In genomic region chr2:75770633-75771032, GRCm38 (mm10) we compare ENCODE assay signal across 20 mouse cellular contexts.
A peak's percentile ranks its signal among the peaks of the same experiment; 100 is the strongest.
DNase-seq lines count a peak whose midpoint lies in the region; ATAC-seq and TF ChIP-seq lines count a peak whose summit lies in the region.
"Had no signal": no experiment of that assay in that cellular context is flagged by ENCODE, and none has a peak within 500 bp of the region (broad histone marks: within the 10 kb centered on the region; RNA-seq: fewer than 3 reads in every experiment).

No protein-coding gene starts in this region.

- 74% methylated on average over 1 of the region's 1 CpGs for WGBS in lung, embryonic 16.5 days
- WGBS in lung, adult 2 months = 55% methylated on average over 1 of the region's 1 CpGs
- 79% methylated on average over 1 of the region's 1 CpGs for WGBS in stomach, postnatal 0 days

- no peak for TF ChIP-seq EP300 in stomach, postnatal 0 days (optimal IDR thresholded peaks at IDR 0.05)

- no peaks in the 10 kb centered on the region for H3K9me3 ChIP-seq in lung, embryonic 16.5 days (ENCODE audit: control insufficient read depth, low read length)
- H3K9me3 ChIP-seq in stomach, postnatal 0 days (ENCODE audit: control insufficient read depth, low read length) = no peaks in the 10 kb centered on the region
- H3K9me3 ChIP-seq: embryonic facial prominence, embryonic 12.5 days; forebrain, embryonic 12.5 days; hindbrain, embryonic 13.5 days; limb, embryonic 12.5 days; liver, embryonic 15.5 days; midbrain, embryonic 12.5 days had no signal

- H3K9ac ChIP-seq in lung, embryonic 16.5 days (ENCODE audit: low read length) = no peak overlapping the region
- H3K9ac ChIP-seq in stomach, postnatal 0 days (ENCODE audit: low read length) = no peak overlapping the region
- H3K9ac ChIP-seq: embryonic facial prominence, embryonic 12.5 days; forebrain, embryonic 12.5 days; hindbrain, embryonic 13.5 days; limb, embryonic 12.5 days; liver, embryonic 15.5 days; midbrain, embryonic 12.5 days had no signal

- DNase-seq in lung, adult 2 months = no peak
- peak; percentile 36 for DNase-seq in MEL-GATA-1-ER (ENCODE audit: extremely low read depth, low read depth)
- DNase-seq in stomach, postnatal 0 days (ENCODE audit: low spot score) = no peak
- DNase-seq in spleen, postnatal 4 days (ENCODE audit: low spot score in 2 of 2) = no peak
- no peak for DNase-seq in right cerebral cortex, postnatal 36 days (ENCODE audit: low spot score in 2 of 2)
- DNase-seq: cerebellum, adult 11-12 months; cerebellum, postnatal 14 days; gastrocnemius, postnatal 36 days; kidney, adult 9 months; kidney, postnatal 14 days had no signal

- no peaks in the 10 kb centered on the region for H3K36me3 ChIP-seq in lung, embryonic 16.5 days (ENCODE audit: control insufficient read depth, insufficient read depth, low read length)
- H3K36me3 ChIP-seq in stomach, postnatal 0 days (ENCODE audit: control insufficient read depth, insufficient read depth, low read length) = no peaks in the 10 kb centered on the region
- H3K36me3 ChIP-seq: embryonic facial prominence, embryonic 12.5 days; forebrain, embryonic 12.5 days; hindbrain, embryonic 13.5 days; limb, embryonic 12.5 days; liver, embryonic 15.5 days; midbrain, embryonic 12.5 days had no signal

- peaks cover 26% of the 10 kb centered on the region for H3K4me1 ChIP-seq in lung, embryonic 16.5 days (replicated peaks; ENCODE audit: control insufficient read depth, insufficient read depth, low read length)
- H3K4me1 ChIP-seq in lung, adult 2 months (ENCODE audit: control insufficient read depth, insufficient read depth, low read length) = peaks cover 7% of the 10 kb centered on the region
- 0 out of 2 replicates have a peak, but pooled peaks cover 3% of the 10 kb centered on the region for H3K4me1 ChIP-seq in stomach, postnatal 0 days (replicated peaks; ENCODE audit: control insufficient read depth, insufficient read depth)

- H3K4me2 ChIP-seq in lung, embryonic 16.5 days (ENCODE audit: low read depth, low read length) = no peak overlapping the region
- H3K4me2 ChIP-seq in stomach, postnatal 0 days (replicated peaks; ENCODE audit: low read depth) = no peak overlapping the region
- H3K4me2 ChIP-seq: embryonic facial prominence, embryonic 12.5 days; forebrain, embryonic 12.5 days; hindbrain, embryonic 13.5 days; limb, embryonic 12.5 days; liver, embryonic 15.5 days; midbrain, embryonic 12.5 days had no signal

- no peak for ATAC-seq in lung, embryonic 16.5 days (ENCODE audit: low read depth)
- peak; percentile 60 for ATAC-seq in megakaryocyte, adult 5-6 weeks (ENCODE audit: poor library complexity, severe bottlenecking)
- ATAC-seq in stomach, postnatal 0 days (ENCODE audit: low FRiP score, low TSS enrichment) = no peak
- ATAC-seq: Patski had no signal

- H3K4me3 ChIP-seq in lung, embryonic 16.5 days (ENCODE audit: low read length) = no peak overlapping the region
- no peak overlapping the region for H3K4me3 ChIP-seq in lung, adult 2 months (replicated peaks; ENCODE audit: extremely low read depth, low read depth, low read length)
- no peak overlapping the region for H3K4me3 ChIP-seq in stomach, postnatal 0 days (ENCODE audit: low read depth, low read length)
- H3K4me3 ChIP-seq: embryonic facial prominence, embryonic 12.5 days; erythroblast, embryonic 14.5 days; forebrain, embryonic 12.5 days; hindbrain, embryonic 13.5 days; limb, embryonic 12.5 days; liver, embryonic 15.5 days; midbrain, embryonic 12.5 days had no signal

- TF ChIP-seq CTCF in lung, adult 2 months (IDR thresholded peaks at IDR 0.05; ENCODE audit: insufficient read depth, low read length) = no peak
- no peak for TF ChIP-seq CTCF in stomach, postnatal 0 days (IDR thresholded peaks at IDR 0.05; ENCODE audit: low read depth)

- no peaks in the 10 kb centered on the region for H3K27me3 ChIP-seq in lung, embryonic 16.5 days (ENCODE audit: control insufficient read depth, insufficient read depth, low read depth, low read length)
- H3K27me3 ChIP-seq in stomach, postnatal 0 days (ENCODE audit: control insufficient read depth, insufficient read depth, low read length) = no peaks in the 10 kb centered on the region
- H3K27me3 ChIP-seq: embryonic facial prominence, embryonic 12.5 days; forebrain, embryonic 12.5 days; hindbrain, embryonic 13.5 days; limb, embryonic 12.5 days; liver, embryonic 15.5 days; midbrain, embryonic 12.5 days; Patski had no signal

- peak overlapping the region; percentile 62 for H3K27ac ChIP-seq in lung, embryonic 16.5 days (ENCODE audit: low read length)
- peak overlapping the region; percentile 63 for H3K27ac ChIP-seq in stomach, postnatal 0 days (replicated peaks)
- H3K27ac ChIP-seq: embryonic facial prominence, embryonic 12.5 days; forebrain, embryonic 12.5 days; hindbrain, embryonic 13.5 days; limb, embryonic 12.5 days; liver, embryonic 15.5 days; midbrain, embryonic 12.5 days had no signal

- no peak for TF ChIP-seq POLR2A in lung, adult 2 months (IDR thresholded peaks at IDR 0.05; ENCODE audit: borderline replicate concordance, extremely low read depth, low read depth, low read length)
